Mouse (Mus musculus): Measurements from ENCODE around the gene Eno3. TPM values are rescaled to one million over a fixed set of nuclear protein-coding genes. Genes with fewer than 3 reads are reported as not detected.

Gene Eno3
- total and polyA plus RNA-seq, 3 experiments = 14.2 to 16.8 TPM; not detected in 1

- H3K4me1 ChIP-seq (ENCODE audit: control insufficient read depth in 1 of 2, insufficient read depth in 2 of 2, low read length in 2 of 2) = peaks cover 7 to 41% of the 10 kb centered on the region in 2 experiments
- H3K4me3 ChIP-seq (ENCODE audit: control insufficient read depth in 1 of 2, insufficient read depth in 1 of 2, low read depth in 2 of 2, low read length in 2 of 2) = peak overlapping the region; percentile 74 to 80
- DNase-seq (ENCODE audit: low read depth, low spot score) = peak; percentile 94
- H3K9me3 ChIP-seq (replicated peaks; ENCODE audit: insufficient read depth, low read length) = no peaks in the 10 kb centered on the region
- no peaks in the 10 kb centered on the region for H3K27me3 ChIP-seq (ENCODE audit: control insufficient read depth in 1 of 2, insufficient read depth in 2 of 2, low read length in 2 of 2)
- peaks cover 54% of the 10 kb centered on the region for H3K79me2 ChIP-seq (ENCODE audit: control insufficient read depth, insufficient read depth, low read length, poor library complexity)
- peak overlapping the region; percentile 88 for H3K9ac ChIP-seq (ENCODE audit: control insufficient read depth, low read depth, low read length, poor library complexity, severe bottlenecking)
- peaks cover 8 to 37% of the 10 kb centered on the region in 2 experiments for H3K36me3 ChIP-seq (ENCODE audit: control insufficient read depth in 1 of 2, insufficient read depth in 2 of 2, low read length in 2 of 2)
- peak overlapping the region; percentile 99 for H3K27ac ChIP-seq (ENCODE audit: control insufficient read depth, low read depth, low read length)
- 0 out of 2 replicates have a peak, but pooled peaks have one; percentile 17 for TF ChIP-seq ETS1 (IDR thresholded peaks at IDR 0.05; ENCODE audit: low read depth, low read length)
- TF ChIP-seq USF1 (IDR thresholded peaks at IDR 0.05; ENCODE audit: low read depth, low read length) = peak; percentile 45; the same call in 1 of the 2 replicates
- peak; percentile 62 for TF ChIP-seq KAT2A (conservative IDR thresholded peaks at IDR 0.05; ENCODE audit: low read depth, low read length)
- no peak for TF ChIP-seq JUND (IDR thresholded peaks at IDR 0.05; ENCODE audit: low read depth, low read length)
- TF ChIP-seq CHD2 (IDR thresholded peaks at IDR 0.05; ENCODE audit: low read length) = no peak
- TF ChIP-seq POLR2A (IDR thresholded peaks at IDR 0.05; ENCODE audit: control insufficient read depth in 1 of 2, insufficient read depth in 1 of 2, low read depth in 1 of 2, low read length in 2 of 2, poor library complexity in 1 of 2) = peak; percentile 58 to 70
- no peak for TF ChIP-seq ZC3H11A (IDR thresholded peaks at IDR 0.05; ENCODE audit: low read depth, low read length)
- TF ChIP-seq ELF1 (IDR thresholded peaks at IDR 0.05; ENCODE audit: low read depth, low read length) = peak; percentile 38; the same call in 1 of the 2 replicates
- TF ChIP-seq MAFK (IDR thresholded peaks at IDR 0.05; ENCODE audit: borderline replicate concordance, low read depth, low read length) = no peak; the same call in 1 of the 2 replicates
- TF ChIP-seq E2F4 (IDR thresholded peaks at IDR 0.05; ENCODE audit: borderline replicate concordance, low read depth, low read length) = peak; percentile 78
- TF ChIP-seq MXI1 (IDR thresholded peaks at IDR 0.05; ENCODE audit: low read depth, low read length) = no peak; the same call in 1 of the 2 replicates
- no peak for TF ChIP-seq CTCF (IDR thresholded peaks at IDR 0.05 in 2 of 3, conservative IDR thresholded peaks at IDR 0.05 in 1 of 3; ENCODE audit: control insufficient read depth in 1 of 3, insufficient read depth in 1 of 3, low read depth in 2 of 3, low read length in 3 of 3, poor library complexity in 1 of 3, severe bottlenecking in 1 of 3)
- no peak for TF ChIP-seq UBTF (IDR thresholded peaks at IDR 0.05; ENCODE audit: borderline replicate concordance, insufficient read depth, low read depth, low read length)
- TF ChIP-seq TAL1 (IDR thresholded peaks at IDR 0.05; ENCODE audit: low read length) = no peak
- TF ChIP-seq BHLHE40 (IDR thresholded peaks at IDR 0.05; ENCODE audit: borderline replicate concordance, low read depth, low read length) = peak; percentile 69
- no peak for TF ChIP-seq ZKSCAN1 (IDR thresholded peaks at IDR 0.05; ENCODE audit: low read depth, low read length)
- peak; percentile 75 for TF ChIP-seq NELFE (IDR thresholded peaks at IDR 0.05; ENCODE audit: low read depth, low read length)
- peak; percentile 78; the same call in 1 of the 2 replicates for TF ChIP-seq ZMIZ1 (IDR thresholded peaks at IDR 0.05; ENCODE audit: low read depth, low read length)
- peak; percentile 66; the same call in 1 of the 2 replicates for TF ChIP-seq POLR2AphosphoS2 (IDR thresholded peaks at IDR 0.05; ENCODE audit: low read length)
- peak; percentile 91; the same call in 1 of the 2 replicates for TF ChIP-seq MYC (IDR thresholded peaks at IDR 0.05; ENCODE audit: low read depth, low read length)
- TF ChIP-seq SIN3A (IDR thresholded peaks at IDR 0.05; ENCODE audit: low read length) = no peak; the same call in 1 of the 2 replicates
- TF ChIP-seq TCF12 (IDR thresholded peaks at IDR 0.05; ENCODE audit: low read depth, low read length) = peak; percentile 48
- no peak for TF ChIP-seq ZNF384 (IDR thresholded peaks at IDR 0.05; ENCODE audit: low read depth, low read length)
- peak; percentile 60 for TF ChIP-seq HCFC1 (IDR thresholded peaks at IDR 0.05; ENCODE audit: low read depth, low read length)
- peak; percentile 1; the same call in 1 of the 2 replicates for TF ChIP-seq SMC3 (IDR thresholded peaks at IDR 0.05; ENCODE audit: low read depth, low read length)
- TF ChIP-seq RCOR1 (IDR thresholded peaks at IDR 0.05; ENCODE audit: low read depth, low read length) = no peak
- TF ChIP-seq GABPA (IDR thresholded peaks at IDR 0.05; ENCODE audit: low read depth, low read length) = no peak
- TF ChIP-seq CHD1 (IDR thresholded peaks at IDR 0.05; ENCODE audit: low read depth, low read length) = peak; percentile 56; the same call in 1 of the 2 replicates
- peak; percentile 32; the same call in 1 of the 2 replicates for TF ChIP-seq MYB (IDR thresholded peaks at IDR 0.05; ENCODE audit: low read depth, low read length)
- TF ChIP-seq POLR2AphosphoS5 (IDR thresholded peaks at IDR 0.05; ENCODE audit: borderline replicate concordance, low read depth, low read length) = no peak
- no peak for TF ChIP-seq MEF2A (IDR thresholded peaks at IDR 0.05; ENCODE audit: extremely low read depth, insufficient replicate concordance, low read depth, low read length, poor library complexity, severe bottlenecking)
- peak; percentile 79 for TF ChIP-seq MAX (IDR thresholded peaks at IDR 0.05; ENCODE audit: low read length)
- no peak for TF ChIP-seq RAD21 (IDR thresholded peaks at IDR 0.05; ENCODE audit: low read depth, low read length)
- peak; percentile 42; the same call in 1 of the 2 replicates for TF ChIP-seq TBP (IDR thresholded peaks at IDR 0.05; ENCODE audit: low read depth, low read length)
- peak; percentile 92 for TF ChIP-seq NRF1 (IDR thresholded peaks at IDR 0.05; ENCODE audit: insufficient read depth, low read depth, low read length, poor library complexity, severe bottlenecking)
- TF ChIP-seq MAZ (IDR thresholded peaks at IDR 0.05; ENCODE audit: low read depth, low read length) = peak; percentile 95
Observed at GRCm38 (mm10) chr11:70654923-70655570, 2.0 kb upstream of the Eno3 start.

Data from MEL (cell line).